Mouse (Mus musculus) c-Kit-positive CD71-negative TER-119-negative erythroid progenitor cells, embryonic 14.5 days (primary cell): Measurements from ENCODE around the gene Sf3b1.
A peak's percentile ranks its signal among the peaks of the same experiment; 100 is the strongest.
"Not testable (repeated sequence)": the region's sequence is repeated elsewhere in the genome, so short reads cannot be mapped to it uniquely, and the experiment has no call there.

ENCODE experiments used
- DNase-seq: peaks from one replicate; pipeline ENCODE4 v3.0.0-alpha.2; 2013; ENCODE audit warnings: low read depth

The Sf3b1 gene

GRCm38 (mm10) chr1:55027253-55027801 is at the start of gene Sf3b1:
TSS of gene Sf3b1 (minus strand) at chr1:55027481.
- DNase-seq = peak; percentile 93

- DNase-seq = no peak
Observed at GRCm38 (mm10) chr1:55076395-55076743, 49.1 kb upstream of the Sf3b1 start.

DNA sequence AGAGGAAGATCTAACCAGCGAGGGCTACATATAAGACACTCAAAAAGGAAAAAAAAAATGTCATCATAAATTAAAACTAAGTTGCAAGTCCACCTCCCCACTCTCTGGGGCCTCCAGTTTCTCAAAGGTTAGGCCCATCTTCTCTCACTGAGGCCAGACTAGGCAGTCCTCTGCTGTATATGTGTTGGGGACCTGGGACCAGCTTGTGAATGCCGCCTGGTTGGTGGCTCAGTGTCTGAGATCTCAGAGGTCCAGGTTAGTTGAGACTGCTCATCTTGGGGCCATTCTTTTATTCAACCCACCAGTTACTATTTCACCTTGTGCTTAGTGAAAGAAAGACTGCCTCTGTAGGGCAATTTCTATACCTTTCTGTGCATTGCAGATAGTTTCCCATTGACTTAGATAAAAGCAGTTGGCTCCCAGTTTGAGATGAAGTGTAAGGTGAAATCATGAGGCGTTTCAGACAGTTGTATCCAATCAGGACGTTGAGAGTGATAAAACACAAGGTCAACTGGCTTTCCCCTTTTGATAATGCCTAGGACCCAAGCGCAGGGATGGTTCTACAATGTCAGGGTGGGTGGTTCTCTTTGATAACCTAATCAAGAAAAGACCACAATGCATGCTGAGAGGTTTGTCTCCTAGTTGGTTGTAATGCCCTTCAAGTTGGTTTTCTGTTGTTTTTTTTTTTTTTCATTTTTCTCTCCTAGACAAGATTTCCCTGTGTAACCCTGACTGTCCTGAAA is 48.5 kb upstream of the Sf3b1 start:
- no peak for DNase-seq

GRCm38 (mm10) chr1:55074757-55075156 is 47.5 kb upstream of the Sf3b1 start:
- DNase-seq = no peak

GRCm38 (mm10) chr1:55072328-55072727 is 45.0 kb upstream of the Sf3b1 start:
- DNase-seq = not testable (repeated sequence)

GRCm38 (mm10) chr1:55061772-55062171 is 34.5 kb upstream of the Sf3b1 start:
- no peak for DNase-seq

GRCm38 (mm10) chr1:55061099-55061498 is 33.8 kb upstream of the Sf3b1 start:
- no peak for DNase-seq

DNA sequence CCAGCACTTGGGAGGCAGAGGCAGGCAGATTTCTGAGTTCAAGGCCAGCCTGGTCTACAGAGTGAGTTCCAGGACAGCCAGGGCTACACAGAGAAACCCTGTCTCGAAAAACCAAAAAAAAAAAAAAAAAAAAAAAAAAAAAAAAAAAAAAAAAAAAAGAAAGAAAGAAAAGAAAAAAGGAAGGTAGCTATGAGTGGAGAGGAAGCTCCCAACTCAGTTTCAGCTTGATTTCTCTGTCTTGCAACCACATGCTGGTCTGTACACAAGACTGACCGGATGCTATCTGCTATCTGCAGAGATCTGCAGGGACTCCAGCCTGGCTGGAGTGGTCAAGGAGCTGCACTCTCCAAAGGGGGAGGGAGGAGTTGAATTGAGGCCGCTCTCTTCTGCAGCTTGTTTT is 31.1 kb upstream of the Sf3b1 start:
- DNase-seq = not testable (repeated sequence)

GRCm38 (mm10) chr1:55055322-55056115 is 28.2 kb upstream of the Sf3b1 start:
- DNase-seq = no peak

DNA sequence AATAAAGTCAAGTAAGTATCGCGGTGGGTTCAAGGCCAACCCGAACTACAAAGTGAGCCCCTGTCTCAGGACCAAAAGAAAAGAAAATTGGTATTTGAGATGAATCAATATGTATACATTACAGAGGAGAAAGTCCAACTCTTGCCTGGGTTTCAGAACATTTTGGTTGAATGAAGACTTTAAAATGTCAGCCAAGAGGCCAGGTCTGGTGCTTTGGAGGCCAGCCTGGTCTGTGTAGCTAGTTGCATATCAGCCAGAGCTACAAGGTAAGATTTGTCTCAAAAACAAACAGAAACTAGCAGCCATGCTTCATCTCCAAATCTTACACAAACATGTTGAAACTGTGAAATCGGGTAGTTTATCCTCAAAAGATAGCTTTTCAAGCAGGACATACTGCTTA is 26.3 kb upstream of the Sf3b1 start:
- no peak for DNase-seq

GRCm38 (mm10) chr1:55053005-55053404 is 25.7 kb upstream of the Sf3b1 start:
- peak; percentile 46 for DNase-seq

- DNase-seq = peak; percentile 96
Observed at GRCm38 (mm10) chr1:55052355-55052953, 25.2 kb upstream of the Sf3b1 start, which contains the start of gene Coq10b. TSS of gene Coq10b (plus strand) at chr1:55052770.

GRCm38 (mm10) chr1:55051671-55052070 is 24.4 kb upstream of the Sf3b1 start:
- DNase-seq = no peak

- DNase-seq = no peak
Observed at GRCm38 (mm10) chr1:55048841-55049587, 21.7 kb upstream of the Sf3b1 start.

GRCm38 (mm10) chr1:55043164-55043563 is 15.9 kb upstream of the Sf3b1 start:
- DNase-seq = no peak

GRCm38 (mm10) chr1:55042246-55042645 is 15.0 kb upstream of the Sf3b1 start:
- DNase-seq = no peak

DNA sequence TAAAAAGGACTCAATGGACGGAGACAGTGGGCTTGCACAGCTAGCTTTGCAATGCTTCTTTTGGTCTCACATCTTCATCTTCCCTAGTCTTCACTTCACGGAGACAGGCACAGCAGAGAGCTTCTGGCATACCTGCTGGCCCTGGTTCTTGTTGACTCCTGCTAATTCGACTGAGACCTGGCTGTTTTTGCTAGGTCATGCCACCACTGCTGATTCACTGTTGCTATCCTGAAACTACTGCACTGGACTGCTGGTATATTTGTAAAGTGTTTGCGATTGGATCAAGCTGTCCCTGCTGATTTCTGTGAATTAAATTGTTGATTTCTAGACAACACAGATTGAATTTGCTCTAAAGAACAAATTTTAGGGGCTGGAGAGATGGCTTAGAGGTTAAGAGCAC is 14.4 kb upstream of the Sf3b1 start:
- DNase-seq = no peak

- no peak for DNase-seq
Observed at GRCm38 (mm10) chr1:55039944-55040343, 12.7 kb upstream of the Sf3b1 start.

GRCm38 (mm10) chr1:55031026-55031779 is 3.9 kb upstream of the Sf3b1 start:
- no peak for DNase-seq

GRCm38 (mm10) chr1:55029446-55029845 is 2.2 kb upstream of the Sf3b1 start:
- no peak for DNase-seq
